Mouse (Mus musculus): ENCODE results near the gene Eif3f.

DNA sequence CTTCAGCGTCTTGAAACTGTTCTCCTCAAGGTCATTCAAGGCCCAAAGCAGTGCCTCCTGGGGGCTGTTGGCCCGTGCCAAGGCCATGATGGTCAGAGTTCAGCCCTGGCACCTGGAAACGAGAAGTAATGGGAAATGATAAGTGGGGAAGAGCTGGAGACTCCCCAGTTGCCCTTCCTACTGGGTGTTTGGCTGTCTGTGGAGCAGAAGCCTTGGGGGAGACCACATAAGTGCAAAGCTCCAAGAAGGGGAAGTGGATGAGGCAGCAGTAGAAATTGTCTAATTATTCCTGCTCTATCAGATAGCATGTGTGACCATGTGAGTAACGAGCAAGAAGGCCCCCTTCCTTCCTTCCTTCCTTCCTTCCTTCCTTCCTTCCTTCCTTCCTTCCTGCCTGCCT is 7.2 kb upstream of the Eif3f start:
- TF ChIP-seq CTCF (IDR thresholded peaks at IDR 0.05; ENCODE audit: low read depth) = no peak
- TF ChIP-seq EP300 (IDR thresholded peaks at IDR 0.05; ENCODE audit: low read depth) = no peak

Data from liver, postnatal 0 days (tissue).